In genomic region chr13:95158986-95159385, GRCm38 (mm10) we compare ENCODE assay signal across 23 mouse cellular contexts.
"Had no signal": no experiment of that assay in that cellular context is flagged by ENCODE, and none has a peak within 500 bp of the region (broad histone marks: within the 10 kb centered on the region; RNA-seq: fewer than 3 reads in every experiment).

No protein-coding gene starts in this region.

- H3K27ac ChIP-seq: heart, adult 2 months; heart, embryonic 13.5 days; heart, embryonic 15.5 days; hindbrain, embryonic 10.5 days; hindbrain, embryonic 12.5 days; hindbrain, embryonic 14.5 days; intestine, embryonic 15.5 days; limb, embryonic 10.5 days; limb, embryonic 12.5 days; liver, embryonic 13.5 days had no signal

- H3K4me3 ChIP-seq: heart, adult 2 months; heart, embryonic 13.5 days; heart, embryonic 15.5 days; hindbrain, embryonic 10.5 days; hindbrain, embryonic 12.5 days; intestine, embryonic 15.5 days; limb, embryonic 10.5 days; limb, embryonic 12.5 days; liver, embryonic 13.5 days had no signal

- DNase-seq: forebrain, postnatal 0 days; gastrocnemius, postnatal 14 days; gastrocnemius, postnatal 36 days; heart, adult 11 months; heart, adult 2 months; heart, postnatal 14 days; heart, postnatal 4 days; kidney, adult 18-20 months; kidney, adult 8-10 months; kidney, postnatal 10 days; kidney, postnatal 25 days; kidney, postnatal 4 days; layer of hippocampus, adult 9-11 months; liver; liver, embryonic 13.5 days had no signal
